Mouse (Mus musculus) neural tube, embryonic 15.5 days (tissue): ENCODE measurements around the gene Me3. TPM values are rescaled to one million over a fixed set of nuclear protein-coding genes. Genes with fewer than 3 reads are reported as not detected.

Experiments used
- ATAC-seq: fragments of 200-750 bp; cut with Nextera tagmentation; 2 replicates; pipeline ENCODE4 v1.8.0; 2017; ENCODE audit warnings: mild to moderate bottlenecking, moderate TSS enrichment, moderate library complexity; ENCODE audit not compliant: low FRiP score
- H3K27ac ChIP-seq: fragments of 300-500 bp; sonication (generic); replicated peaks from 2 replicates; pipeline ENCODE4 v1.5.1; 2015; ENCODE audit warnings: mild to moderate bottlenecking, inconsistent platforms
- H3K27me3 ChIP-seq: fragments of 300-500 bp; sonication (generic); replicated peaks from 2 replicates; pipeline ENCODE4 v1.6.1; 2015; ENCODE audit warnings: inconsistent platforms
- H3K36me3 ChIP-seq: fragments of 300-500 bp; sonication (generic); 2 replicates; pipeline ENCODE4 v1.6.1; 2015; ENCODE audit warnings: inconsistent platforms
- H3K4me1 ChIP-seq: fragments of 300-500 bp; sonication (generic); 2 replicates; pipeline ENCODE4 v1.6.1; 2015; ENCODE audit warnings: inconsistent platforms
- H3K4me2 ChIP-seq: fragments of 300-500 bp; sonication (generic); 2 replicates; pipeline ENCODE4 v1.6.1; 2015; ENCODE audit warnings: inconsistent platforms, mild to moderate bottlenecking, moderate library complexity
- H3K4me3 ChIP-seq: fragments of 300-500 bp; sonication (generic); replicated peaks from 2 replicates; pipeline ENCODE4 v1.5.1; 2015; ENCODE audit warnings: mild to moderate bottlenecking, inconsistent platforms
- H3K9ac ChIP-seq: fragments of 300-500 bp; sonication (generic); replicated peaks from 2 replicates; pipeline ENCODE4 v1.6.1; 2015; ENCODE audit warnings: mild to moderate bottlenecking, inconsistent platforms
- H3K9me3 ChIP-seq: fragments of 300-500 bp; sonication (generic); replicated peaks from 2 replicates; pipeline ENCODE4 v1.6.1; 2016; ENCODE audit warnings: inconsistent platforms
- WGBS: fragments of 180-500 bp; shearing (Covaris S2); methylation state at CpG from one replicate; pipeline ENCODE4 v1.1.7; 2015; ENCODE audit warnings: mixed read lengths; 5-methylcytosine and 5-hydroxymethylcytosine counted together
- polyA plus RNA-seq: library from polyadenylated mRNA; unstranded; fragments of >200 nt; fragmentation: Nextera tagmentation; extraction: Ambion mirVana; gene quantifications from 2 replicates; pipeline ENCODE4 v1.2.1, GENCODE M21; 2015

Gene Me3
- polyA plus RNA-seq, 1 experiment from 2014 or later, result 19.1 TPM

DNA sequence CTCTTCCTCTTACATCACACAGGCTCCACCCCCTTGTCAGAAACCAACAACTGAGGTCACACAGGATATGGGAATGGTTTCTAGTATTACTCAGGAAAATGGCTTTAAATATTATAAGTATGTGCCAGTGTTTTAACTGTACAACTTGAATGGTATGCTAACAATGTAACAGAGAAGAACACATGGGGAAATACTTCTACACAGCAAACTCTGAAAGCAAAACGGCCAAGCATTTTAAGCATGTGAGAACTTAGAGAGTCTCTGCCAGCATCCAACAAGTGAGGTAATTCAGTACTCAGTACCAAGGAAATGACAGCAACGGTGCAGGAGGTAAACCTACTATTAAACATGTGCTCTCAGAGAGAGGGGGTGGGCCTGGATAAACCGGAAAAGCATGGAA lies 252.4 kb downstream of the Me3 start:
- H3K27me3 ChIP-seq, result no peaks in the 10 kb centered on the region
- no peaks in the 10 kb centered on the region for H3K36me3 ChIP-seq
- H3K4me3 ChIP-seq, result no peak overlapping the region
- no peak overlapping the region for H3K27ac ChIP-seq
- no peaks in the 10 kb centered on the region for H3K9me3 ChIP-seq
- no peak overlapping the region for H3K9ac ChIP-seq
- no peak for ATAC-seq
- no peaks in the 10 kb centered on the region for H3K4me1 ChIP-seq
- no peak overlapping the region for H3K4me2 ChIP-seq
- WGBS, result 75% methylated on average over 3 of the region's 3 CpGs

- Histone ChIP-seq H3K9ac (no peak overlapping the region), H3K9me3 (no peaks in the 10 kb centered on the region), H3K4me2 (no peak overlapping the region), H3K27me3 (no peaks in the 10 kb centered on the region), H3K27ac (no peak overlapping the region), H3K4me3 (no peak overlapping the region), H3K36me3 (no peaks in the 10 kb centered on the region), H3K4me1 (no peaks in the 10 kb centered on the region)
- WGBS, result 44% methylated on average over 5 of the region's 5 CpGs
- no peak for ATAC-seq
Observed at GRCm38 (mm10) chr7:89891412-89891811, 259.2 kb downstream of the Me3 start.

DNA sequence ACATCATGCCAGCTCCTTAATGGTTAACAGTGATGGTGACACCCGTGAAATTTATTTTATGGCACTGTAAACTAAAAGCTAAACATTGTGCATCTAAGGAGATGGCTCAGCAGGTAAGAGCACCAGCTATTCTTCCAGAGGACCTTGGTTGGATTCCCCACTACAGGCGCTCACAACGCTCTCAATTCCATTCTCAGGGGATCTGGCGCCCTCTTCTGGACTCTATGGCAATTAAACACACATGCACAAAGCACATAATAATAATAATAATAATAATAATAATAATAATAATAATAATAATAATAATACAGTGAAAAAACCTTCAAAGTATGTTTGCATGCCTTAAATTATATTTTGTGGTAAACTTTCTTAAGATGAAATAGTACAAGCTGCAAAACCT lies 259.7 kb downstream of the Me3 start:
- H3K4me3 ChIP-seq, result no peak overlapping the region
- no peak overlapping the region for H3K4me2 ChIP-seq
- H3K27ac ChIP-seq, result no peak overlapping the region
- no peaks in the 10 kb centered on the region for H3K27me3 ChIP-seq
- no peaks in the 10 kb centered on the region for H3K36me3 ChIP-seq
- H3K9me3 ChIP-seq, result no peaks in the 10 kb centered on the region
- H3K9ac ChIP-seq, result no peak overlapping the region
- WGBS, result 23% methylated on average over 4 of the region's 4 CpGs
- no peak for ATAC-seq
- H3K4me1 ChIP-seq, result no peaks in the 10 kb centered on the region

- no peak overlapping the region for H3K4me3 ChIP-seq
Observed at GRCm38 (mm10) chr7:89903007-89903406, 270.8 kb downstream of the Me3 start.

DNA sequence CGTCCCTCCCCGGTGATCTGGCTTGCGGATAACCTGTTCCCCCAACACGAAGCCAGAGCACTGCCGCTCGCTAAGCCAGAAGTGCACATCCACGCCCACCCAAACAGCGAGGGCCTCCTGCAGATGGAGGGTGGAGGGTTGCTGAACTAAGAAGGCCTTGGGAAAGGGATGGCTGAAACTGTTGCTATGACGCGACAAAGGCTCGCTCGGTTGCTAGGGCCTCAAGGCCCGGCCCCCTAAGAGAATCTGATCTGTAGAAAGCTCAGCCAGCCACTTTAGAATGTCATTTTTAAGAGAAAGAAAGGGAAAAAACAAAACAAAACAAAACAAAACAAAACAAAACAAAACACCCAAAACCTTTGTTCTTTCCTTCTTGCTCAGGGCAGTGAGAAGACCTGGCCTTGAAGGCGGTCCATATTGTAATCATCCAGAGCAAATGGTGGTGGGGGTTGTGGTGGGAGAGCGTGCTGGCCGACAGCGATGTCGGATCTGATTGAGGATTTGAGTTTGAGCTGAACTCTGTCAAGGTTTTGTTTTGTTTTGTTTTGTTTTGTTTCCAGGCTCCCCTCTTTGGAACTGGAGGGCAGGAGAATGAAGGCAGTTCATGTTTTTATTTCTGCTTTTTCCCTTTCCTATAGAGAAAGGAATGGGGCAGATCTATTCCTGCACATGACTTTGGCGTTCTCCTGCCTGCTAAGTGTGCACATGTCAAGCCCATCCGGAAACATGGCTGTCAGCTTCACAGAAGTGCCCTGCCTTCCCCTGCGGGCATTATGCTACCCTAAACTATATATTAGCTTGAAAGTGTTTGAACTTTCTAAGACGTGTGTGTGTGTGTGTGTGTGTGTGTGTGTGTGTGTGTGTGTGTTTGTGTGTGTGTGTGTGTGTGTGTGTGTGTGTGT lies 271.5 kb downstream of the Me3 start, which contains the start of gene Ccdc81:
TSS of gene Ccdc81 (minus strand) at position 188 of the 902 bp plus-strand sequence.
- Histone ChIP-seq H3K4me3 (no peak within 1 kb of the TSS), H3K9ac (no peak within 1 kb of the TSS), H3K36me3 (no peaks in the 10 kb centered on the region), H3K4me2 (peak within 1 kb of the TSS; percentile 26), H3K9me3 (no peaks in the 10 kb centered on the region), H3K4me1 (0 out of 2 replicates have a peak, but pooled peaks cover 3% of the 10 kb centered on the region), H3K27me3 (no peaks in the 10 kb centered on the region), H3K27ac (no peak within 1 kb of the TSS)
- WGBS, result 44% methylated on average over 22 of the region's 22 CpGs
- no peak; the same call in 1 of the 2 replicates for ATAC-seq

More at GRCm38 (mm10) chr7:89903007-89903406, 270.8 kb downstream of the Me3 start:
- no peak overlapping the region for H3K4me2 ChIP-seq
- ATAC-seq, result no peak
- no peaks in the 10 kb centered on the region for H3K27me3 ChIP-seq
- H3K9ac ChIP-seq, result no peak overlapping the region
- WGBS, result 83% methylated on average over 8 of the region's 8 CpGs
- no peaks in the 10 kb centered on the region for H3K36me3 ChIP-seq
- no peaks in the 10 kb centered on the region for H3K9me3 ChIP-seq
- H3K27ac ChIP-seq, result no peak overlapping the region
- H3K4me1 ChIP-seq, result 0 out of 2 replicates have a peak, but pooled peaks cover 3% of the 10 kb centered on the region

Other genes with a start within 250 kb of the Me3 start
- 29.0 and 30.7 TPM in 2 replicates for gene Tmem135, start 228.2 kb upstream of the Me3 start, polyA plus RNA-seq
- 2.5 and 3.4 TPM in 2 replicates for gene Fzd4, start 228.0 kb upstream of the Me3 start, polyA plus RNA-seq
- gene Prss23, start 105.2 kb upstream of the Me3 start, polyA plus RNA-seq, result 15.5 and 27.6 TPM in 2 replicates